Mouse (Mus musculus) megakaryocyte, embryonic 14.5 days (primary cell): ENCODE data around the gene Tollip.

Experiments
- FLI1 ChIP-seq: IDR thresholded peaks from 2 replicates; pipeline ENCODE4 v1.6.1; 2012; ENCODE audit warnings: low read length, inconsistent platforms, mixed read lengths
- GATA1 ChIP-seq: IDR thresholded peaks from 3 replicates; pipeline ENCODE4 v1.6.1; 2012; ENCODE audit warnings: mixed read lengths, low read length, inconsistent platforms, borderline replicate concordance

GRCm38 (mm10) chr7:141950104-141951013, 32.1 kb upstream of the Tollip start:
- TF ChIP-seq GATA1, result no peak
- no peak for TF ChIP-seq FLI1
